Mouse (Mus musculus): Measurements from ENCODE around the gene Ap4m1.

Gene Ap4m1

GRCm38 (mm10) chr5:138171695-138172491, at the start of gene Ap4m1, which contains the start of gene Mcm7:
Ap4m1 (plus strand) TSS chr5:138172002.
Mcm7 (minus strand) TSS chr5:138172422.
- in situ Hi-C loops (cut with MboI; ENCODE audit: low sequenced_read_pairs): no loop called here

GRCm38 (mm10) chr5:138132425-138133064, 39.3 kb upstream of the Ap4m1 start:
- in situ Hi-C loops (cut with MboI; ENCODE audit: low sequenced_read_pairs): no loop called here

GRCm38 (mm10) chr5:138137257-138137656, 34.5 kb upstream of the Ap4m1 start:
- in situ Hi-C loops (cut with MboI; ENCODE audit: low sequenced_read_pairs): no loop called here

GRCm38 (mm10) chr5:138137935-138138549, 33.8 kb upstream of the Ap4m1 start:
- in situ Hi-C loops (cut with MboI; ENCODE audit: low sequenced_read_pairs): no loop called here

- in situ Hi-C loops (cut with MboI; ENCODE audit: low sequenced_read_pairs): no loop called here
Observed at GRCm38 (mm10) chr5:138138585-138138984, 33.2 kb upstream of the Ap4m1 start.

GRCm38 (mm10) chr5:138154390-138154789, 17.4 kb upstream of the Ap4m1 start:
- in situ Hi-C loops (cut with MboI; ENCODE audit: low sequenced_read_pairs): no loop called here

- in situ Hi-C loops (cut with MboI; ENCODE audit: low sequenced_read_pairs): no loop called here
Observed at GRCm38 (mm10) chr5:138155443-138155976, 16.3 kb upstream of the Ap4m1 start, which contains the start of gene Zfp113. Zfp113 (minus strand) TSS chr5:138155744.

- in situ Hi-C loops (cut with MboI; ENCODE audit: low sequenced_read_pairs): no loop called here
Observed at GRCm38 (mm10) chr5:138160224-138160762, 11.5 kb upstream of the Ap4m1 start.

- in situ Hi-C loops (cut with MboI; ENCODE audit: low sequenced_read_pairs): no loop called here
Observed at GRCm38 (mm10) chr5:138160842-138161665, 10.7 kb upstream of the Ap4m1 start, which contains the start of gene Cops6. Cops6 (plus strand) TSS chr5:138161071.

- in situ Hi-C loops (cut with MboI; ENCODE audit: low sequenced_read_pairs): no loop called here
Observed at GRCm38 (mm10) chr5:138163046-138163445, 8.8 kb upstream of the Ap4m1 start.

- in situ Hi-C loops (cut with MboI; ENCODE audit: low sequenced_read_pairs): no loop called here
Observed at GRCm38 (mm10) chr5:138163610-138164009, 8.2 kb upstream of the Ap4m1 start.

- in situ Hi-C loops (cut with MboI; ENCODE audit: low sequenced_read_pairs): no loop called here
Observed at GRCm38 (mm10) chr5:138165594-138165993, 6.2 kb upstream of the Ap4m1 start.

- in situ Hi-C loops (cut with MboI; ENCODE audit: low sequenced_read_pairs): no loop called here
Observed at GRCm38 (mm10) chr5:138170936-138171561, 753 bp upstream of the Ap4m1 start.

GRCm38 (mm10) chr5:138173217-138173616, 1.4 kb downstream of the Ap4m1 start:
- in situ Hi-C loops (cut with MboI; ENCODE audit: low sequenced_read_pairs): no loop called here

- in situ Hi-C loops (cut with MboI; ENCODE audit: low sequenced_read_pairs): no loop called here
Observed at GRCm38 (mm10) chr5:138186950-138187638, 15.3 kb downstream of the Ap4m1 start, which contains the start of the genes Taf6 and Cnpy4. Taf6 (minus strand) TSS chr5:138187451. Cnpy4 (plus strand) TSS chr5:138187485.

- in situ Hi-C loops (cut with MboI; ENCODE audit: low sequenced_read_pairs): no loop called here
Observed at GRCm38 (mm10) chr5:138187661-138188306, 16.0 kb downstream of the Ap4m1 start.

- in situ Hi-C loops (cut with MboI; ENCODE audit: low sequenced_read_pairs): no loop called here
Observed at GRCm38 (mm10) chr5:138193771-138194727, 22.2 kb downstream of the Ap4m1 start, which contains the start of gene Mblac1. Mblac1 (plus strand) TSS chr5:138194314.

Measured in CH12F3 (cell line).